Mouse (Mus musculus) T-helper 2 cell (primary cell): ENCODE measurements around the gene Tnfaip1.

ENCODE experiments used
- in situ Hi-C: fragments of 300-600 bp; cut with MboI, MseI; formaldehyde crosslinking; loops from one replicate; pipeline ENCODE4 v1.15.1; 2025; ENCODE audit warnings: high pct_unique_total_duplicates

Gene Tnfaip1

DNA sequence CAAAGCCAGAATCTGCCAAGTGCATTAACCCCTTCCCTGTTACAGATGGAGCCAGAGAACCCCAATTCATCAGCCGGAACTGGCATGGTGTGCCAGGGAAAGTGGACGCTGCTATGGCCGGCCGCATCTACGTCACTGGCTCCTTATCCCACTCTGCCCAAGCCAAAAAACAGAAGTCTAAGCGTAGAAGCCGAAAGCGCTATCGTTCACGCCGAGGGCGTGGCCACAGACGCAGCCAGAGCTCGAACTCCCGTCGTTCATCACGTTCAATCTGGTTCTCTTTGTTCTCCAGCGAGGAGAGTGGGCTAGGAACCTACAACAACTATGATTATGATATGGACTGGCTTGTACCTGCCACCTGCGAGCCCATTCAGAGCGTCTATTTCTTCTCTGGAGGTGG, 34.6 kb downstream of the Tnfaip1 start:
- in situ Hi-C loops, result no loop called here

DNA sequence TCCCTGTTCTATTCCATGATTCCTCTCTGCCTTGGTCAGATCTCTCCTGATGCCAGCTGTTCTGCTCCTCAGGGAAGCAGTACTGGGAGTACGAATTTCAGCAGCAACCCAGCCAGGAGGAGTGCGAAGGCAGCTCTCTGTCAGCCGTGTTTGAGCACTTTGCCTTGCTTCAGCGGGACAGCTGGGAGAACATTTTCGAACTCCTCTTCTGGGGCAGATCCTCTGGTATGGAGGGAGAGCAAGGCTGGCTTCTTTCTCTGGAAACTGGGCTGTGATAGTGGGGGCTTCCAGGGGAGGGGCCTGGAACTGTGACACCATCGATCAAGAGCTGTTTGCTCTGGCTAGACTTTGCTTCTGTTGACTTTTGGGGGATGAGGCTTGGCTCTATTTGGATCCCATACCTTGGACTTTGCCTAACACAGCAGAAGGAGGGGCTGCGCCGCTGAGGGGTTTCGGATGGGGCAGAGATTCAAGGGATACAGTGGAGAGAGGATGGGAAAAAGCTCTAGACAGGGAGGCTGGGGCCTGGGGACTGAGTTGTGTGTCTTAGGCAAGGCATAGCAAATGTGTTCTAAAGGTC, 35.4 kb downstream of the Tnfaip1 start:
- in situ Hi-C loops, result no loop called here

DNA sequence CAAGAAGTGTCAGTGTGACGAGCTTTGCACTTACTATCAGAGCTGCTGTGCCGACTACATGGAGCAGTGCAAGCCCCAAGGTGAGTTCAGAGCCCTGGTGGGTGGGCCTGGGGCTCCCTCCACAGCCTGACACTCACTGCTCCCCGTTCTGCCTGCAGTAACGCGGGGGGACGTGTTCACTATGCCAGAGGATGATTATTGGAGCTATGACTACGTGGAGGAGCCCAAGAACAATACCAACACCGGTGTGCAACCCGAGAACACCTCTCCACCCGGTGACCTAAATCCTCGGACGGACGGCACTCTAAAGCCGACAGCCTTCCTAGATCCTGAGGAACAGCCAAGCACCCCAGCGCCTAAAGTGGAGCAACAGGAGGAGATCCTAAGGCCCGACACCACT, 36.6 kb downstream of the Tnfaip1 start:
- in situ Hi-C loops, result no loop called here

DNA sequence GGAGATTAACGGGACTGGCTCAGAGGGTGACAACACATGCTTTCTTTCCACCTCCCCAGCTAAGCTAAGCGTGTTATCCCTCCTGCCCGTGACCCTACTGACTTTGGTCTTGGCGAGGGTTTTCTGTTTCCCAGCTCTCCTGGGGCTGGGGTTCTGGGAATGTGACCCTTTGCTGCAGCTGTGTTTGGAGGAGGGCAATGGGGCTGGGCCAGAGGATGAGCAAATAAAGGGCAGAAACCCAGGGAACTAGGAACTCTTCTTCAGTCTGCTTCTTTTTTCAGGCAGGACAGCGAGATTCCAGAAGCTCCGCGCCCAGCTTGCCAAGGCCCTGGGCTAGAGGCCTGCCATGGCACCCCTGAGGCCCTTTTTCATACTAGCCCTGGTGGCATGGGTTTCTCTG, 37.1 kb downstream of the Tnfaip1 start, which contains the start of gene Vtn:
TSS of gene Vtn (plus strand) at position 88 of the 400 bp plus-strand sequence.
- in situ Hi-C loops, result no loop called here

DNA sequence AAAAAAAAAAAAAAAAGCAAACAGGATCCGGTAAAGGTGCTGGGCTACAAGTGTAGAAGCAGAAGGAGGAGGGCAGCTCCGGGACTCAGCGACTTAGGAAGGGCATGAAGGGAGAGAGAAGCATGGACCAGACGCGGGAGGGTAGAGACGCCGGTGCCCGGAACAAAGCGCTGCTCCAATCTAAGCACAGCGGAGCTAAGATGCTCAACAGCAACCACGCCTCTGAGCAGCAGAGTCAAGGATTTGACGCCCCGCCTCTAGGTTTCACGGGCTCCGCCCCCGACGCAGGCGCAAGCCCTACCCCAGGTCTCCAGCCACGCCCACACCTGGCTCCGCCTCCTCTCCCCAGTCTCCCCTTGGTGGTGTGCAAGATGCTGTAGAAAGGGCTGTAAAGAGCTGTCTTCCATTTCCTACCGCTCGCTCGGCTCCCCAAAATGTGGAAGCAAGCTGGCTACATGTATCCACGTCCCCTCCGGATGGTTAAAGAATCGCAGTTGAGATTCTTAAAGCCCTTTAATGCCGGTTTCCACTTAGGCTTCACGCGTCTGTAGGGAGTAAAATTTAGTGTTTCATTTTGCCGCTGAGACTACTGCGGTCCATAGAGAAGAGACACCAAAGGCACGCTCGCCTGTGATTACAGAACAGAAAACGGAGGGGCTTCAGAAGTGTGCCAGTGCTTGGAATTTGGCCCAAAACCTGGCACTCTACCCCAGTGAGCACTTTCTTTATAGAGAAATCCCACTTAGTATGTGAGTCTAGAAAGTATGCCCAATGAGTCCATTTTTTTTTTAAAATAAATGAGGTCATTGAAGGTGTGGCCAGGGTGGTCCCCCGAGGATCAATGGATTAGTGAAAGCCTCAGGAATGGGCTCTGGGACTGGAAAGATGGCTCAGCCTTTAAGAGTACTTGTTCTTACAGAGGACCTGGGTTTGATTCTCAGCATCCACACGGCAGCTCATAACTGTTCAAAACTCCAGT, 38.3 kb downstream of the Tnfaip1 start, which contains the start of gene Sarm1:
TSS of gene Sarm1 (minus strand) at position 211 of the 979 bp plus-strand sequence.
- in situ Hi-C loops, result no loop called here

DNA sequence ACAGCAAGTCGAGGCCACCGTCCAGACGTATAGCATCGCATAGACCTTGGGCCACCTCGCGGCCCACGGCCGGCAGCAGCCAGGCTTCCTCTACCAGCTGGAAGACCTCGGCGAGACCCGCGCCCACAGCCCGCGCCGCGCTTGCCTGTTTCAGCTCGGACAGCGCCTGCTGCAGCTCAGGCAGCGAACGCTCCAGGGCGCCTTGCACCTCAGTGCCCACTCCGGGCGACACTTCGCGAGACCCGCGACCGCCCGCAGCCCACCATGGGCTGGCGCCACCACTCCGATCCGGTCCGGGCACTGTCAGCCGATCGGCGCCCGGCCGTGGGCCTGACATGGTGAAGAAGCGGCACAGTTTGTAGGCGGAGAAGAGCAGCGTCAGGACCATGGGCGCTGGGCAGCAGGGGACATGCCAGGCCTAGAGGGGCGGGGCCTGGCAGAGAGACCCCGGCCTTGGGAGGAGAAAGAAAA, 39.0 kb downstream of the Tnfaip1 start:
- in situ Hi-C loops, result no loop called here

DNA sequence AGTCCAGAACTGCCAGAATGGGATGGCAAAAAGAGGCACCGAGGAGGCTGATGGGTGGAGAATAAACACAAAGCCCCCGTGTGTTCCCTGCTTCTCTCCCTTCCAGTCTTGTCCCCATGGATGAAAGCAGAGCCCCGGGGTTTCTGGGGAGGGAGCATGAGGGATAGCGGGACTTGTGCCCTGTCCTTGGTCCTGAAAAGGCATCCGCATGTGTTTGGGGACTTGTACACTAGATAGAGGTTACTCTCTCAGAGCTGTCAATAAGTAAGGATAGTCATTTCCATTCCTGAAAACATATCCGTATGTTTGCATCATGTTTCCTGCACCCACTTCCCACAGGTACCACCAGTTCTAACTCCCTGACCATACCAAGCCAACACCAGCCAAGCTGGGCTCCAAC, 40.2 kb downstream of the Tnfaip1 start:
- in situ Hi-C loops, result no loop called here

DNA sequence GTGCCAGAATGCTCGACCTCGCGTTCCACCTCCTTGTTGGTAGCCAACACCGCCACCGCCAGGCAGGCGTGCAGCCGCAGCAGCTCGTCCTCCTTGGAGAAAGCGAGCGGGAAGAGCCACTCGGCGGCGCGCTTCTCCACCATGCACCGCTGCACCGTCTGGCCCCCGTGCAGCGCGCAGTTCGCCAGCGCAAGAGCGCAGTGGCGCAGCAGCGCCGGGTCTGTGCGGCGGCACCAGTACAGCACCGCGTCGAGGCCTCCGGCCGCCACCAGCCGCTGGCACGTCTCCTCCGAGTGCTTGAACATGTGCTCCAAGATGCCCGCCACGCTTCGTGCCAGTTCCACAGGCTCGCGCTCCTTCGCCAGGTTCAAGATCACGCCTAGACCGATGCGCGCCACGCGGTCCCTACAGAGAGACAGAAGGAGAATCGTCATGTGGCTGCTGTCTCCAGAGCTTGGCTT, 45.3 kb downstream of the Tnfaip1 start:
- in situ Hi-C loops, result no loop called here

DNA sequence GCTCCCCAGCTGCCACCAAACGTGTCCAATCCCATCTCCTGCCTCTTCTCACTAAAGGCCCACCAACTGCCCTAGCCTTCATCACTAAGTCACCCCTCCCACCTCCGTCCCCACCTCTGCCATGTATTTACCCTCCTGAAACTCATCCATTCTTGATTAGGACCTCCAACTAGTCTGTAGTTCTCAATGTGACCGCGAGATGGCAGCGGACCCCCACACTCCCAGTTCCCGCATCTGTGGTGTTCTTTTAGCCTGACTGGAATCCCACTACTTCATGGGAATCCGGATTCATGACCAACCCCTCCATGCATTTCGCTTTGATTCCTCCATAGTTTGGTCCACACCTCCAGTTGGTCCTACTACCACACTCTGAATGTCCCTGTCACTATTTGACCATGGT, 48.0 kb downstream of the Tnfaip1 start:
- in situ Hi-C loops, result no loop called here

DNA sequence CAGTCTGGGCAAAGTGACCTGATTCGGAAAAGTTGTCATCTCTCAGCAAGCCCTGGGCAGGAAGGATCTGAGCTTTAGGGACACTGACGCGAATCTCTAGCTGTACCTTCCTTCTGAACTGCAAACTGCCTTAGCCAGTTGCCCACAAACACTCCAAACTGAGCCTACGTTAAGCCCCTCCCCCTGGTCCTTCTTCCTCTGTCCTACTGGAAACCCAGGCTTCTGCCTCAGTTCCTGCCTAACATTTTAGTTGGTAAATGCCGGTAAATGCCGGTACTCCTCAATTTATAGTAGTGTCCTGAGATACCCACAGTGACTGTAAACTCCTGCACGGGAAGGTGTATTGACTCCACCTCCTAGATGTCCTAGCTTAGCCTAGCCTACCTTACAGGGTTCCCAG, 52.5 kb downstream of the Tnfaip1 start:
- in situ Hi-C loops, result no loop called here

DNA sequence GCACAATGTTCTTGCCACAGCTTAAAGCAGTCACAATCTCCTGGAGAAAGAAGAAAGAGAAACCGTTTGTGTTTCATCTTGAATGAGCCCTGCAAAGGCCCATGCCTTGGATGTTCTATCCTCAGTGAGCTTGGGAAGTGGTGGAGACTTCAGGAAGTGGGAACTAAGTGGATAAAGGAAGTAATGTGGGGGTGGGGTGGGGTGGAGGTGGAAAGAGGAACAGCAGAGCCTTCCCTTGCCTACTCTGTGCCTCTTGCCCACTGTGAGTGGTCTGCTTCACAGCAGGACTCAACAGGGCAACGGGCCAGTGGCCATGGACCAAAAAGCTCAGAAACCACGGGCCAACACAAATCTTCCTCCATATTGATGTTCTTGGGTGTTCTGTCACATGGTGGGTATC, 60.8 kb downstream of the Tnfaip1 start:
- in situ Hi-C loops, result no loop called here
